Mouse (Mus musculus) adrenal gland, postnatal 36 days (tissue): ENCODE results near the gene Mettl13. TPM values are rescaled to one million over a fixed set of nuclear protein-coding genes. Genes with fewer than 3 reads are reported as not detected.

Source experiments
- DNase-seq, 2 experiments: peaks; one replicate each; pipeline ENCODE4 v3.0.0; 2021; ENCODE audit warnings: mixed read lengths in 1 of 2
- total RNA-seq, 2 experiments: library from RNA; stranded (reverse); gene quantifications; 2 replicates each; pipeline ENCODE4 v1.2.3; 2021

Mettl13 gene
- total RNA-seq, 2 experiments from 2014 or later, result 15.5 to 18.4 TPM

- DNase-seq, result peak; percentile 51 to 61
Observed at GRCm38 (mm10) chr1:162533766-162534560, 14.4 kb downstream of the Mettl13 start.

- no peak for DNase-seq
Observed at GRCm38 (mm10) chr1:162532330-162532729, 16.0 kb downstream of the Mettl13 start.

- DNase-seq, result no peak
Observed at GRCm38 (mm10) chr1:162531584-162531983, 16.8 kb downstream of the Mettl13 start.

GRCm38 (mm10) chr1:162530666-162531065, 17.7 kb downstream of the Mettl13 start:
- no peak for DNase-seq

DNA sequence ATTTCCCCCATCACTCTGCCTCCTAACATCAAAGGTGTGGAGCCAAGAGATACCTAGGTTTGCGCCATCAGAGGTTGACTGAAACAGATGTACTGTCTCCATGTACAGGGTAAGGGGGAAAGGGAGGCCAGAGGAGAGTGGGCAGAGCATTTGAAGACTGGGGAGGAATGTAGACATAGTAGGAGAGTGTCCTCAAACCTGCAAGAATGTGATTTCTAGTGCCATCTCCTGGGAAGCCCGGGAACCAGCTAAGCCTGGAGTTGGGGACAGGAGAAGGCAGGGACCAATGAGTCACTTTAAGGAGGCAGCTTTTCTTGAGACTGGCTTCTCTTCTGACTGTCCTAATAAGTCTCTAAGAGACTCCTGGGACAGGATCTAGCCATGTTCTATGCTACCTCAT, 18.7 kb downstream of the Mettl13 start:
- peak in 1 of 2 experiments; percentile 43 for DNase-seq

GRCm38 (mm10) chr1:162515116-162515515, 33.2 kb downstream of the Mettl13 start:
- no peak for DNase-seq

- DNase-seq, result no peak
Observed at GRCm38 (mm10) chr1:162510013-162510356, 38.4 kb downstream of the Mettl13 start.

GRCm38 (mm10) chr1:162509329-162510012, 38.9 kb downstream of the Mettl13 start:
- peak; percentile 66 for DNase-seq

GRCm38 (mm10) chr1:162508211-162509005, 39.9 kb downstream of the Mettl13 start:
- peak in 1 of 2 experiments; percentile 14 for DNase-seq

GRCm38 (mm10) chr1:162506516-162506915, 41.8 kb downstream of the Mettl13 start:
- no peak for DNase-seq

- no peak for DNase-seq
Observed at GRCm38 (mm10) chr1:162505649-162506048, 42.7 kb downstream of the Mettl13 start.

Other genes with a start within 250 kb of the Mettl13 start
- 10 to 100 TPM in 1 of 2 experiments, 1 to 10 TPM in 1; 7.9 to 17.7 TPM for gene Dnm3, start 70.5 kb downstream of the Mettl13 start, total RNA-seq
- 10 to 100 TPM; 41.4 to 41.6 TPM for gene Vamp4, start 22.0 kb upstream of the Mettl13 start, total RNA-seq
- 1 to 10 TPM; 2.5 to 3.3 TPM for gene Myoc, start 90.6 kb upstream of the Mettl13 start, total RNA-seq
- not detected for gene Myocos, start 109.7 kb upstream of the Mettl13 start, total RNA-seq
- 100 to 1,000 TPM; 148 to 161 TPM for gene Prrc2c, start 192.0 kb upstream of the Mettl13 start, total RNA-seq